20 mouse cellular contexts compared by ENCODE assay signal in the genomic region with DNA sequence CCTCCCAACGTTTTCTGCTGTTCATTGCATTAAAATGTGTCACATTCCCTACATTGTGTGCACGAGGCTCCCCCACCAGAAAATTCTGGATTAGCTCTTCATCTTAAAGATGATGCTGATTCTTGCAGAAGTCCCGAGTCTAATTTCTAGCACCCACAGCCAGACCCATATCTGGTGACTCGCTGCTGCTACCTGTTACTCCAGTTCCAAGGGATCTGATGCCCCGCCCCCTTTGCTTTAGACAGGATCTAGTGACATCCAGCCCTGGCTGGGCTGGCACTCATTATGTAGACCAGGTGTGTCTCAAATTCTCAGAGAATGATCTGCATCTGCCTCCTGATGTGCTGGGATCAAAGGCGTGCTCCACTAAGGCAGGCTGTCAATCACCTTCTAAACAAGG. TPM values are rescaled to one million over a fixed set of nuclear protein-coding genes. Genes with fewer than 3 reads are reported as not detected.
DNase-seq lines count a peak whose midpoint lies in the region; ATAC-seq lines count a peak whose summit lies in the region.
"Had no signal": no experiment of that assay in that cellular context is flagged by ENCODE, and none has a peak within 500 bp of the region (broad histone marks: within the 10 kb centered on the region; RNA-seq: fewer than 3 reads in every experiment).

No protein-coding gene starts in this region.

- no peaks in the 10 kb centered on the region for H3K36me3 ChIP-seq in forebrain, embryonic 16.5 days (ENCODE audit: control insufficient read depth, insufficient read depth)
- H3K36me3 ChIP-seq in forebrain, embryonic 14.5 days (ENCODE audit: control insufficient read depth, insufficient read depth, low read length), result no peaks in the 10 kb centered on the region
- H3K36me3 ChIP-seq in embryonic facial prominence, embryonic 11.5 days (replicated peaks; ENCODE audit: control insufficient read depth, insufficient read depth, low read depth, low read length), result no peaks in the 10 kb centered on the region
- no peaks in the 10 kb centered on the region for H3K36me3 ChIP-seq in liver, embryonic 13.5 days
- H3K36me3 ChIP-seq in heart, embryonic 10.5 days, result no peaks in the 10 kb centered on the region
- H3K36me3 ChIP-seq: embryonic facial prominence, embryonic 12.5 days; heart, embryonic 12.5 days; hindbrain, embryonic 10.5 days had no signal

- H3K4me2 ChIP-seq in forebrain, embryonic 16.5 days (ENCODE audit: low read length), result no peak overlapping the region
- H3K4me2 ChIP-seq in forebrain, embryonic 14.5 days (ENCODE audit: low read length), result no peak overlapping the region
- H3K4me2 ChIP-seq in embryonic facial prominence, embryonic 11.5 days (ENCODE audit: low read depth, low read length), result no peak overlapping the region
- H3K4me2 ChIP-seq in liver, embryonic 13.5 days, result peak overlapping the region; percentile 10; the same call in 1 of the 2 replicates
- H3K4me2 ChIP-seq: embryonic facial prominence, embryonic 12.5 days; forebrain, embryonic 13.5 days; heart, embryonic 12.5 days; hindbrain, embryonic 14.5 days had no signal

- H3K27ac ChIP-seq in forebrain, embryonic 16.5 days (ENCODE audit: low read length), result peak overlapping the region; percentile 32; the same call in 1 of the 2 replicates
- H3K27ac ChIP-seq in forebrain, embryonic 14.5 days (ENCODE audit: low read depth, low read length), result no peak overlapping the region
- H3K27ac ChIP-seq in embryonic facial prominence, embryonic 11.5 days (replicated peaks; ENCODE audit: low read depth, low read length), result no peak overlapping the region
- H3K27ac ChIP-seq in liver, embryonic 13.5 days, result peak overlapping the region; percentile 73; the same call in 1 of the 2 replicates
- no peak overlapping the region for H3K27ac ChIP-seq in heart, embryonic 10.5 days
- H3K27ac ChIP-seq: embryonic facial prominence, embryonic 12.5 days; forebrain, embryonic 13.5 days; heart, adult 2 months; hindbrain, embryonic 10.5 days; hindbrain, embryonic 14.5 days had no signal

- H3K4me1 ChIP-seq in forebrain, embryonic 16.5 days (replicated peaks; ENCODE audit: control insufficient read depth, insufficient read depth, low read length), result peaks cover 20% of the 10 kb centered on the region
- H3K4me1 ChIP-seq in forebrain, embryonic 14.5 days (ENCODE audit: control insufficient read depth, insufficient read depth, low read length), result peaks cover 22% of the 10 kb centered on the region
- peaks cover 4% of the 10 kb centered on the region for H3K4me1 ChIP-seq in embryonic facial prominence, embryonic 11.5 days (ENCODE audit: control insufficient read depth, insufficient read depth, low read length)
- H3K4me1 ChIP-seq in liver, embryonic 13.5 days (replicated peaks), result peaks cover 61% of the 10 kb centered on the region
- peaks cover 27% of the 10 kb centered on the region for H3K4me1 ChIP-seq in heart, embryonic 10.5 days

- H3K9ac ChIP-seq in forebrain, embryonic 16.5 days (replicated peaks; ENCODE audit: low read depth, low read length), result no peak overlapping the region
- H3K9ac ChIP-seq in forebrain, embryonic 14.5 days (ENCODE audit: low read length), result no peak overlapping the region
- H3K9ac ChIP-seq in embryonic facial prominence, embryonic 11.5 days (replicated peaks; ENCODE audit: low read length), result no peak overlapping the region
- no peak overlapping the region for H3K9ac ChIP-seq in liver, embryonic 13.5 days
- H3K9ac ChIP-seq: embryonic facial prominence, embryonic 12.5 days; forebrain, embryonic 13.5 days; heart, embryonic 12.5 days; hindbrain, embryonic 14.5 days had no signal

- H3K27me3 ChIP-seq in forebrain, embryonic 16.5 days (replicated peaks; ENCODE audit: control insufficient read depth, insufficient read depth, low read length), result no peaks in the 10 kb centered on the region
- no peaks in the 10 kb centered on the region for H3K27me3 ChIP-seq in forebrain, embryonic 14.5 days (replicated peaks; ENCODE audit: control insufficient read depth, insufficient read depth, low read length)
- no peaks in the 10 kb centered on the region for H3K27me3 ChIP-seq in embryonic facial prominence, embryonic 11.5 days (ENCODE audit: control insufficient read depth, insufficient read depth, low read length)
- H3K27me3 ChIP-seq in liver, embryonic 13.5 days, result peaks cover 4% of the 10 kb centered on the region; the same call in 1 of the 2 replicates
- no peaks in the 10 kb centered on the region; the same call in 1 of the 2 replicates for H3K27me3 ChIP-seq in heart, embryonic 10.5 days (ENCODE audit: insufficient read depth, poor library complexity, severe bottlenecking)
- H3K27me3 ChIP-seq: embryonic facial prominence, embryonic 12.5 days; forebrain, embryonic 13.5 days; heart, embryonic 12.5 days had no signal

- no peaks in the 10 kb centered on the region for H3K9me3 ChIP-seq in forebrain, embryonic 16.5 days (ENCODE audit: control insufficient read depth, low read length)
- H3K9me3 ChIP-seq in forebrain, embryonic 14.5 days (replicated peaks; ENCODE audit: control insufficient read depth, low read length), result no peaks in the 10 kb centered on the region
- H3K9me3 ChIP-seq in embryonic facial prominence, embryonic 11.5 days (replicated peaks; ENCODE audit: control insufficient read depth, low read length), result no peaks in the 10 kb centered on the region
- H3K9me3 ChIP-seq in liver, embryonic 13.5 days (replicated peaks), result no peaks in the 10 kb centered on the region
- H3K9me3 ChIP-seq in heart, embryonic 10.5 days, result no peaks in the 10 kb centered on the region
- H3K9me3 ChIP-seq: embryonic facial prominence, embryonic 12.5 days; forebrain, embryonic 13.5 days; heart, embryonic 12.5 days; hindbrain, embryonic 10.5 days had no signal

- no peak for ATAC-seq in forebrain, embryonic 16.5 days
- ATAC-seq in forebrain, embryonic 14.5 days, result no peak
- ATAC-seq in embryonic facial prominence, embryonic 11.5 days (replicated peaks; ENCODE audit: insufficient number of reproducible peaks, low FRiP score, low TSS enrichment, low read depth), result no peak
- ATAC-seq in liver, embryonic 13.5 days (ENCODE audit: low read depth), result no peak
- ATAC-seq: forebrain, embryonic 13.5 days had no signal

- WGBS in forebrain, embryonic 16.5 days, result 71% methylated on average over 6 of the region's 6 CpGs
- 77% methylated on average over 6 of the region's 6 CpGs for WGBS in forebrain, embryonic 14.5 days
- WGBS in embryonic facial prominence, embryonic 11.5 days, result 62% methylated on average over 6 of the region's 6 CpGs
- 38% methylated on average over 6 of the region's 6 CpGs for WGBS in liver, embryonic 13.5 days (ENCODE audit: insufficient replicate concordance)
- WGBS in heart, embryonic 10.5 days, result 67% methylated on average over 6 of the region's 6 CpGs

- no peak overlapping the region for H3K4me3 ChIP-seq in forebrain, embryonic 16.5 days (replicated peaks; ENCODE audit: low read length)
- H3K4me3 ChIP-seq in forebrain, embryonic 14.5 days (ENCODE audit: low read depth, low read length), result no peak overlapping the region
- no peak overlapping the region for H3K4me3 ChIP-seq in embryonic facial prominence, embryonic 11.5 days (ENCODE audit: low read depth, low read length)
- H3K4me3 ChIP-seq in liver, embryonic 13.5 days (replicated peaks), result no peak overlapping the region
- H3K4me3 ChIP-seq in heart, embryonic 10.5 days, result no peak overlapping the region
- H3K4me3 ChIP-seq: embryonic facial prominence, embryonic 12.5 days; forebrain, embryonic 13.5 days; heart, adult 2 months; heart, embryonic 12.5 days; hindbrain, embryonic 10.5 days had no signal

- DNase-seq in forebrain, embryonic 14.5 days (ENCODE audit: low spot score), result no peak
- DNase-seq in ES-CJ7 (ENCODE audit: low read depth, low spot score), result peak; percentile 14
- DNase-seq in embryonic facial prominence, embryonic 11.5 days (ENCODE audit: low spot score), result peak; percentile 30
- no peak for DNase-seq in liver, embryonic 13.5 days
- no peak for DNase-seq in heart, embryonic 10.5 days (ENCODE audit: low spot score)
- DNase-seq in B cell, adult 2 months, result no peak
- no peak for DNase-seq in frontal cortex, postnatal 25 days (ENCODE audit: low spot score in 2 of 2)
- DNase-seq: adrenal gland, adult 8-10 months; adrenal gland, postnatal 36 days; cerebellum, adult 2 months; cerebellum, postnatal 10 days; gastrocnemius, postnatal 14 days; heart, adult 2 months had no signal

RNA-seq across cellular contexts. Expression of gene Tex26, which starts 2.3 kb away (rescaled TPM):
- 1.1 and 1.3 TPM in 2 replicates for polyA plus RNA-seq in forebrain, embryonic 16.5 days (2015; fragmentation: Nextera tagmentation; extraction: Ambion mirVana)
- polyA plus RNA-seq in forebrain, embryonic 14.5 days (2014; fragmentation: Nextera tagmentation; extraction: Ambion mirVana), result 1.3 and 1.6 TPM in 2 replicates
- 0.54 and 0.74 TPM in 2 replicates for polyA plus RNA-seq in embryonic facial prominence, embryonic 11.5 days (2014; fragmentation: Nextera tagmentation; extraction: Ambion mirVana)
- 0.10 TPM in 2 replicates for polyA plus RNA-seq in liver, embryonic 13.5 days (2015; fragmentation: Nextera tagmentation; extraction: Ambion mirVana)
- polyA plus RNA-seq in heart, embryonic 10.5 days (2016; fragmentation: Nextera tagmentation; extraction: Ambion mirVana), result 0.58 and 0.78 TPM in 2 replicates
- polyA plus RNA-seq: gonadal fat pad, adult 2 months; heart, adult 2 months had no signal

RNA-seq across cellular contexts. Expression of gene Medag, which starts 25.6 kb away (rescaled TPM):
- 1.3 and 1.7 TPM in 2 replicates for polyA plus RNA-seq in forebrain, embryonic 16.5 days (2015; fragmentation: Nextera tagmentation; extraction: Ambion mirVana)
- polyA plus RNA-seq in forebrain, embryonic 14.5 days (2014; fragmentation: Nextera tagmentation; extraction: Ambion mirVana), result 1.3 and 1.6 TPM in 2 replicates
- polyA plus RNA-seq in embryonic facial prominence, embryonic 11.5 days (2014; fragmentation: Nextera tagmentation; extraction: Ambion mirVana), result 0.70 and 0.72 TPM in 2 replicates
- 0.28 and 0.36 TPM in 2 replicates for polyA plus RNA-seq in liver, embryonic 13.5 days (2015; fragmentation: Nextera tagmentation; extraction: Ambion mirVana)
- polyA plus RNA-seq in heart, embryonic 10.5 days (2016; fragmentation: Nextera tagmentation; extraction: Ambion mirVana), result 0.26 and 0.62 TPM in 2 replicates

Comparison
In these comparisons a context has a peak if more than half of its experiments do, and no peak if none do; other contexts are left out.
1. H3K27ac ChIP-seq: peak in forebrain, embryonic 16.5 days (single experiment) and liver, embryonic 13.5 days (single experiment); none in forebrain, embryonic 14.5 days (single experiment), embryonic facial prominence, embryonic 11.5 days (single experiment) and heart, embryonic 10.5 days (single experiment).
2. DNase-seq: peak in ES-CJ7 (single experiment) and embryonic facial prominence, embryonic 11.5 days (single experiment); none in forebrain, embryonic 14.5 days (single experiment), liver, embryonic 13.5 days (single experiment), heart, embryonic 10.5 days (single experiment), B cell, adult 2 months (0 of 2) and frontal cortex, postnatal 25 days (0 of 2).